Mouse (Mus musculus): ENCODE measurements around the gene Rrbp1.

The Rrbp1 gene

GRCm38 (mm10) chr2:143916229-143916628, 94.8 kb downstream of the Rrbp1 start:
- DNase-seq (ENCODE audit: low spot score in 2 of 2) = no peak

- peak in 1 of 2 experiments; percentile 47 for DNase-seq (ENCODE audit: low spot score in 2 of 2)
Measured at GRCm38 (mm10) chr2:143915600-143916135, 95.4 kb downstream of the Rrbp1 start.

DNA sequence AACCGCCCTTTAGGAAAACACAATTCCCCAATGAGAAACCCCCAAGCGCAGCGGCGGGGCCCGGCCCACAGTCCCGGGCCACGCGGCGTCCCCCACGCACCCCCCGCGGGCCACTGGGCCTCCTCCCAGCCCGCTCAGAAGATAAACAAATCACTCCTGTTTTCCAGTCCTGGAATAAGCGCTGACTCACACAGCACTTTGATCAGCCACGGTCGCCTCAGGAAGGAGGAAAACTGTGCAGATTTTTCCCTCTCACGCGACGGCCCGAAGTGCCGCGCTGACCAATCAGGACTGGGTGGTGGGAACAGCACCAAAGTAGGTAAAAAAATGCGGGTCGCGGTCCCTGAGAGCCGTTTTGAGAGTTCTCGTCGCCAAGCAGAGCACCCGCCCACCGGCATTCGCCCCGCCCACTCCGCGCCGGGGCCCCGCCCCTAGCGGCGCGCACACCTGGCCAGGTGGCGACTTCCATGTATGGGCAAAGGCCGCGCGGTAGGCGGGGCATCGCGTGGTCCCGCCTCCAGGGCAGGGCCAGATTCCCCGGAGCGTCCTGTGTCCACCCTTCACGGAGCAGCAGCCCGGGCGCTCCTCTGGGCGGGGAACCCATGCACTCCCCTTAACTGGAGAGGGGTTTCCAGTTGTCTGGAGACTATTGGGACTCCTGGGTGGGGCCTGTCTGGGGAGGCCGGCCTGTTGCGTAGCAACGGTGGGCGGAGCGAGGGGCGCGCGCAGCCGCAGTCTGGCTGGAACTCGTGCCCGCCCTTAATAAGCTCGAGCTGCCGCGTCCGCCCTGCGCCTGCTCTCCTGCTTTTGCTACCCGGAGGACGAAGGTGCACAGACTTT, 96.1 kb downstream of the Rrbp1 start, which contains the start of gene Dstn:
Gene Dstn, plus strand, starts transcription at position 561 of the 840 bp plus-strand sequence.
- peak; percentile 88 to 96 for DNase-seq (ENCODE audit: low spot score in 2 of 2)

- DNase-seq (ENCODE audit: low spot score in 2 of 2) = no peak
Measured at GRCm38 (mm10) chr2:143914221-143914620, 96.8 kb downstream of the Rrbp1 start.

GRCm38 (mm10) chr2:143912199-143912598, 98.9 kb downstream of the Rrbp1 start:
- no peak for DNase-seq (ENCODE audit: low spot score in 2 of 2)

GRCm38 (mm10) chr2:143909230-143909629, 101.8 kb downstream of the Rrbp1 start:
- DNase-seq (ENCODE audit: low spot score in 2 of 2) = no peak

DNA sequence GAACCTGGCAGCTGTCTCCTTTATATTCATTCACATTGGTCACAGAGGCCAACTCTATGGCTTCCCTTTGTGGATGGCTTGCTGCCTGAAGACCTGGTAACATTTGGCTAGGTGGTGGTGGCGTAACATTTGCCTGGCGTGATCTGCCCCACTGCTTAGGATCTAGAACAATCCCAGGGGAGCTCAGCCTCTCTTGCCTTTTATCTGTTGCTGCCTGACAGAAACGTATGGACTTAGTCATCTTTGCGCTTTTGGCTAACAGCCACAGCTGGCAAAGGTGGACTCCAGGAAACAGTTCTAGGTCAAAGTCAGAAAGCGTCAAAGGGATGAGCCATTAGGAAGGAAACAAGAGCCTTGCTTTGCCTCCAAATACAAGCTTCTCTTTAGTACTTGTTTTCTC, 106.2 kb downstream of the Rrbp1 start:
- DNase-seq (ENCODE audit: low spot score in 2 of 2) = no peak

- DNase-seq (ENCODE audit: low spot score in 2 of 2) = no peak
Measured at GRCm38 (mm10) chr2:143903376-143904045, 107.6 kb downstream of the Rrbp1 start.

- no peak for DNase-seq (ENCODE audit: low spot score in 2 of 2)
Measured at GRCm38 (mm10) chr2:143900821-143901351, 110.2 kb downstream of the Rrbp1 start.

DNA sequence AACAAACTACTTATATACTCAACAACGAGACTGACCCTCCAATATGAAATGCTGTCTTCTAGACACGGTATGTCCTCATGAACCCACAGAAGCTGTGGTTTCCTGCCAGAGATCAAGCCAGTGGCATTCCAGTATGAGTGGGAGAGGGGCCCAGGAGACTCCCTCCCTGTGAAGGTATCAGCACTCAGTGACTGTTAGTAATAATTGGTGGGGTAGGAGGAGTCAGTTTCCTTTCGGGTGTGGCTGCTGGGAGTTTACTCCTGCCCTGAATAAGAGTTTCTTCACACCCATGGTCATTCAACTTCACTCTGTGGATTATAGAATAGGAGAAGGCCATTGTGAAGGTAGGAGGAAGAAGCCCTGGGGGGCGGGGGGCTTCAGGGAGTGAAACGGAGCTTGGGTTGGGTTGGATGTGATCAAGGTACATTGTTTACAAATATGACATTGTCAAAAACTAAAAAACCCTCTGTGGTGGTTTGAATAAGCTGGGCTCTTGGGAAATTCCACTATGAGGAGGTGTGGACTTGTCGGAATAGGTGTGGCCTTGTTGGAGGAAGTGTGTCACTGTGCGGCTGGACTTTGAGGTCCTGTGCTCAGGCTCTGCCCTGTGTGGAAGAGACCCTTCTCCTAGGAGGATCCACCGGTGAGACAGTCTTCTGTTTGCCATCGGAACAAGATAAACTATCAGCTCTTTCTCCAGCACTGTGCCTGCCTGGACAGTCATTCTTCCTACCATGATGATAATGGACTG, 111.4 kb downstream of the Rrbp1 start:
- no peak for DNase-seq (ENCODE audit: low spot score in 2 of 2)
